Comparison of ENCODE assay signal across 11 mouse cellular contexts in the genomic region with DNA sequence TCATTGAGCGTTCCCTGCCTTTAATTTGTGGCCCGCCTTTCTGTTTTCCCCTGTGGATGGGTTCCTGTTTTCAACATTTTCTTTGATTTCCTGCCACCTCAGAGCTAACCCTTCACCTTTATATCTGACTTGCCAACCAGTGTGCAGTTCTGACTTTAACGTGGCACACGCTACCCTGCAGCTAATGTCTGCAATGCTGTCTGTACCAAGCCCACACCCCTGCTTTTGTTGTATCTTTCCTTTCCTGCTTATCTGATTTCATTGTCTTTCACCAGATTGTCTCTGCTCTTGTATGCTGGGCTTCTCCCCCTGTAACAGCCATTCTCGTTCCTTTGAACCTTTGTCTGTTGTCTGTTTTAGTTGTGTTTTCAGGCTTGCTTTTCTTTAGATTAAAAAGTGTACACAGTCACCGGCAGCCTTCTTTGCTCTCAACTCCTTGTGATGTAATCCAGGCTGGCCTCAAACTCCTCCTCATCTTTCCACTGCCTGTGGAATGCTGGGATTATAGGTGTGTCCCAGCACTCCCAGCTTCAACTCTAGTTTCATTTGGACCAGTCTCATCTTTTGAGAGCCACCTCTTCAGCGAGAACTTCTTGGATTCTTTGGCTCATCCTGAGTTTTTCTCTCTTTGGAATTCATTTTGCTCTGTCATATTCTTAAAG. TPM values are rescaled to one million over a fixed set of nuclear protein-coding genes. Genes with fewer than 3 reads are reported as not detected.
A peak's percentile ranks its signal among the peaks of the same experiment; 100 is the strongest.
DNase-seq lines count a peak whose midpoint lies in the region; ATAC-seq and TF ChIP-seq lines count a peak whose summit lies in the region.
"Had no signal": no experiment of that assay in that cellular context is flagged by ENCODE, and none has a peak within 500 bp of the region (broad histone marks: within the 10 kb centered on the region; RNA-seq: fewer than 3 reads in every experiment).

No protein-coding gene starts in this region.

- DNase-seq in heart, adult 8-10 months (ENCODE audit: low spot score): no peak
- DNase-seq in thymus, adult 2 months: peak; percentile 31
- no peak for DNase-seq in thymus, postnatal 4 days
- DNase-seq in frontal cortex, postnatal 36 days (ENCODE audit: low spot score in 2 of 2): no peak
- DNase-seq in Muller cell, postnatal 12 days (ENCODE audit: inconsistent ontology term): no peak
- DNase-seq in left cerebral cortex, postnatal 10 days (ENCODE audit: extremely low spot score in 1 of 2, low spot score in 2 of 2): no peak
- DNase-seq: adrenal gland, postnatal 25 days; cerebellum, adult 18-20 months; kidney, postnatal 36 days had no signal

- WGBS in heart, embryonic 15.5 days: 45% methylated on average over 7 of the region's 7 CpGs
- 23% methylated on average over 7 of the region's 7 CpGs for WGBS in thymus, adult 2 months

- ATAC-seq in heart, embryonic 15.5 days (replicated peaks; ENCODE audit: insufficient number of reproducible peaks, insufficient read depth, low FRiP score, low read depth): no peak
- ATAC-seq in inflammation-experienced regulatory T-cells, adult 6 months: peak; percentile 42

- H3K27me3 ChIP-seq in heart, embryonic 15.5 days: no peaks in the 10 kb centered on the region
- H3K27me3 ChIP-seq in thymus, adult 2 months (ENCODE audit: control insufficient read depth, insufficient read depth, low read length): no peaks in the 10 kb centered on the region

- H3K27ac ChIP-seq in heart, embryonic 15.5 days: peak overlapping the region; percentile 39
- peak overlapping the region; percentile 33 for H3K27ac ChIP-seq in thymus, adult 2 months (ENCODE audit: control insufficient read depth, insufficient read depth, low read length)

- no peak for TF ChIP-seq CTCF in thymus, adult 2 months (IDR thresholded peaks at IDR 0.05; ENCODE audit: borderline replicate concordance, control insufficient read depth, extremely low read depth, insufficient read depth, low read length, poor library complexity)

- no peak overlapping the region for H3K4me3 ChIP-seq in heart, embryonic 15.5 days
- no peak overlapping the region for H3K4me3 ChIP-seq in thymus, adult 2 months (ENCODE audit: control insufficient read depth, insufficient read depth, low read length)

- peaks cover 44% of the 10 kb centered on the region for H3K4me1 ChIP-seq in heart, embryonic 15.5 days (replicated peaks)
- peaks cover 30% of the 10 kb centered on the region for H3K4me1 ChIP-seq in thymus, adult 2 months (replicated peaks; ENCODE audit: control insufficient read depth, insufficient read depth, low read length)

- H3K4me2 ChIP-seq in heart, embryonic 15.5 days: no peak overlapping the region

- TF ChIP-seq POLR2A in thymus, adult 2 months (IDR thresholded peaks at IDR 0.05; ENCODE audit: control insufficient read depth, extremely low read depth, insufficient read depth, low read length, poor library complexity): no peak

- intact Hi-C loops in left cerebral cortex, postnatal 10 days (cut with DNase I): no loop called here

- no peak overlapping the region for H3K9ac ChIP-seq in heart, embryonic 15.5 days

- no peaks in the 10 kb centered on the region for H3K9me3 ChIP-seq in heart, embryonic 15.5 days (replicated peaks)

- peaks cover 5% of the 10 kb centered on the region; the same call in 1 of the 2 replicates for H3K36me3 ChIP-seq in heart, embryonic 15.5 days
- no peaks in the 10 kb centered on the region for H3K36me3 ChIP-seq in thymus, adult 2 months (ENCODE audit: control insufficient read depth, insufficient read depth, low read length)

RNA-seq across cellular contexts. Expression of gene Sipa1l1, which starts 18.2 kb away (rescaled TPM):
- 16.9 and 22.3 TPM in 2 replicates for polyA plus RNA-seq in heart, embryonic 15.5 days (2015; fragmentation: Nextera tagmentation; extraction: Ambion mirVana)
- 10 to 100 TPM in 1 of 4 experiments, 1 to 10 TPM in 3; 8.3 to 11.1 (median 9.4) TPM for total RNA-seq in heart, adult 8-10 months (2022)
- polyA plus RNA-seq in thymus, adult 2 months (2012; rRNA removed): 43.7 and 50.0 TPM in 2 replicates
- polyA plus RNA-seq in inflammation-experienced regulatory T-cells, adult 6 months (2017; shearing (Covaris generic)): 10 to 100 TPM; 24.7 to 30.0 (median 28.7) TPM
- total RNA-seq in left cerebral cortex, postnatal 10 days (2021): 100 to 1,000 TPM; 129 to 135 TPM
